Mouse (Mus musculus) liver, embryonic 12.5 days (tissue): ENCODE results near the gene Eef1e1. TPM values are rescaled to one million over a fixed set of nuclear protein-coding genes. Genes with fewer than 3 reads are reported as not detected.

Experiments
- ATAC-seq: fragments of 200-750 bp; cut with Nextera tagmentation; 2 replicates; pipeline ENCODE4 v1.8.0; 2017; ENCODE audit warnings: moderate number of reproducible peaks, mild to moderate bottlenecking, moderate library complexity
- H3K27ac ChIP-seq: fragments of 300-500 bp; sonication (generic); 2 replicates; pipeline ENCODE4 v1.5.1; 2016; ENCODE audit warnings: mild to moderate bottlenecking
- H3K27me3 ChIP-seq: fragments of 300-500 bp; sonication (generic); replicated peaks from 2 replicates; pipeline ENCODE4 v1.6.1; 2016; ENCODE audit warnings: mild to moderate bottlenecking, moderate library complexity
- H3K36me3 ChIP-seq: fragments of 300-500 bp; sonication (generic); 2 replicates; pipeline ENCODE4 v1.6.1; 2016; ENCODE audit warnings: mild to moderate bottlenecking, moderate library complexity
- H3K4me1 ChIP-seq: fragments of 300-500 bp; sonication (generic); 2 replicates; pipeline ENCODE4 v1.6.1; 2016
- H3K4me2 ChIP-seq: fragments of 300-500 bp; sonication (generic); 2 replicates; pipeline ENCODE4 v1.6.1; 2016; ENCODE audit warnings: mild to moderate bottlenecking, moderate library complexity
- H3K4me3 ChIP-seq: fragments of 300-500 bp; sonication (generic); 2 replicates; pipeline ENCODE4 v1.5.1; 2016; ENCODE audit warnings: mild to moderate bottlenecking, moderate library complexity
- H3K9ac ChIP-seq: fragments of 300-500 bp; sonication (generic); 2 replicates; pipeline ENCODE4 v1.6.1; 2016; ENCODE audit warnings: mild to moderate bottlenecking, moderate library complexity
- H3K9me3 ChIP-seq: fragments of 300-500 bp; sonication (generic); replicated peaks from 2 replicates; pipeline ENCODE4 v1.6.1; 2016; ENCODE audit warnings: mild to moderate bottlenecking, moderate library complexity
- WGBS: fragments of 180-500 bp; shearing (Covaris S2); methylation state at CpG from one replicate; pipeline ENCODE4 v1.1.7; 2016; ENCODE audit not compliant: insufficient replicate concordance; 5-methylcytosine and 5-hydroxymethylcytosine counted together
- polyA plus RNA-seq: library from polyadenylated mRNA; unstranded; fragments of >200 nt; fragmentation: Nextera tagmentation; extraction: Ambion mirVana; gene quantifications from 2 replicates; pipeline ENCODE4 v1.2.1, GENCODE M21; 2016

Gene Eef1e1
- polyA plus RNA-seq, 1 experiment from 2014 or later: 62.2 TPM

DNA sequence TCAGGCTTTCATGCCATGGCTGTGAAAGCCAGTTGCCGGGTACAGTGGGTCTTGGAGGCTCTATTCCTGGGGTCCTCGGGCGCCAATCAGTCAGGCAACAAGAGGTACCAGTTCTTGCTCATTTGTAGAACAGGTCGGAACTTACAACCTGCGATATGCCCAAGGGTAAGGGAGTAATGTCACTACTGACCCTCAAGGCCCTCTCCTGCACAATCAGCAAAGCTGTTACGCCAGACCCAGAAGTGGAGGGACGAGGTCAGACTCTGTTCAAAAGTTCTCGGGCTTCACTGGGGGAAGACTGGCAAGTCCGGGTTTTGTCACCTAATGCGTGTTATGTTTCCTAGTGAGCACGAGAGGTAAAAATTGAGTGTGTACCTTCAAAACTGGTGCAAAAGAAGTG, 58.0 kb downstream of the Eef1e1 start:
- Histone ChIP-seq H3K4me3 (no peak overlapping the region), H3K4me2 (no peak overlapping the region), H3K4me1 (peaks cover 11% of the 10 kb centered on the region), H3K9me3 (no peaks in the 10 kb centered on the region), H3K27ac (no peak overlapping the region), H3K27me3 (no peaks in the 10 kb centered on the region), H3K9ac (no peak overlapping the region), H3K36me3 (peaks cover 26% of the 10 kb centered on the region)
- no peak for ATAC-seq
- 81% methylated on average over 11 of the region's 11 CpGs for WGBS

DNA sequence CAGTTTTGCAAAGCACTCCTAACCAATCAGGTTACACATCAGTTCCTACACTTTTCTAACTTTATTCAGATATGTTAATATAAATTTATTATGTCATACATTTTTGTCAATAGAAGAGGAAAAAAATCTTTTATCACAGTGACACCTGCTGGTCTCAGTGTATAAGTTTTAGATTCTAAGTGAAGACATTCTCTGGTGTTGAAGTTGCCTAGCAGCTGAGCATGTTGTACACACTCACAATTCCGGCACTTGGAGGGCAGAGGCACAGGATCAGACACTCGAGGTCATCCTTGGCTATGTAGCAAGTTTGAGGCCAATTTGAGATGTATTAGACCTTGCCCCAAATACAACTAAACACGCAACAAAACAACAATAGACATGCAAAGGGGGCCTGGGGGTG, 61.8 kb downstream of the Eef1e1 start:
- WGBS: 61% methylated on average over 3 of the region's 3 CpGs

DNA sequence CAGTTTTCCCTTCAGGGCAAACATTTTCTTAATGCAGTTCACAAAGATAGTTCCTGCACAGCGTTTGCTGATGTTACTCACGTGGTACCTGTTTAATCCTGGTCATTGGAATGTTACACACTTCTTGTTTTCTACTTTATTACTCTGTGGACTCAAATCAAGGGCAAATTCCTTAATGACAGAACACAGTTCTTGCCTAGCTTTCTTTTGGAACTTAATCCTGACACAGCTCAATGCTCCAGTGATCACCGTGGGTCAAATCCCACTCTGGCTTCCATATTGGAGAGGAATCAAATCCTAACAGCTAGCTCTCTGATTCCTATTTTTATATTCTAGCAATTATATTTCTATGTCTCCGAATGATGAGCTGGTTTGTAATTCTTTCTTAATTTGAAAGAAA, 62.4 kb downstream of the Eef1e1 start:
- Histone ChIP-seq H3K4me3 (no peak overlapping the region), H3K36me3 (peaks cover 9% of the 10 kb centered on the region; the same call in 1 of the 2 replicates), H3K27ac (no peak overlapping the region), H3K27me3 (no peaks in the 10 kb centered on the region), H3K9ac (no peak overlapping the region), H3K4me2 (no peak overlapping the region), H3K9me3 (no peaks in the 10 kb centered on the region), H3K4me1 (peaks cover 7% of the 10 kb centered on the region; the same call in 1 of the 2 replicates)
- ATAC-seq: no peak
- WGBS: 73% methylated on average over 4 of the region's 4 CpGs

More for the DNA sequence above, 61.8 kb downstream of the Eef1e1 start:
- H3K9me3 ChIP-seq: no peaks in the 10 kb centered on the region
- no peak overlapping the region for H3K27ac ChIP-seq
- no peak overlapping the region for H3K4me2 ChIP-seq
- ATAC-seq: no peak
- peaks cover 10% of the 10 kb centered on the region; the same call in 1 of the 2 replicates for H3K36me3 ChIP-seq
- no peak overlapping the region for H3K4me3 ChIP-seq
- H3K4me1 ChIP-seq: peaks cover 7% of the 10 kb centered on the region; the same call in 1 of the 2 replicates
- H3K27me3 ChIP-seq: no peaks in the 10 kb centered on the region
- no peak overlapping the region for H3K9ac ChIP-seq

Other genes with a start within 250 kb of the Eef1e1 start
- gene Txndc5, start 130.2 kb downstream of the Eef1e1 start, polyA plus RNA-seq: 102 and 104 TPM in 2 replicates
- gene Bloc1s5, start 23.9 kb downstream of the Eef1e1 start, polyA plus RNA-seq: 16.0 and 16.4 TPM in 2 replicates